Mouse (Mus musculus) erythroid progenitor cell, adult 5-6 weeks (primary cell): ENCODE results near the gene Fbxo34. TPM values are rescaled to one million over a fixed set of nuclear protein-coding genes. Genes with fewer than 3 reads are reported as not detected.
"Not testable (repeated sequence)": the region's sequence is repeated elsewhere in the genome, so short reads cannot be mapped to it uniquely, and the experiment has no call there.

Source experiments
- ATAC-seq: replicated peaks from 2 replicates; pipeline ENCODE4 v1.8.0; 2016; ENCODE audit warnings: moderate number of reproducible peaks, mild to moderate bottlenecking, moderate TSS enrichment, inconsistent platforms; ENCODE audit not compliant: poor library complexity, low FRiP score, severe bottlenecking
- total RNA-seq, 2 experiments: library from RNA; stranded (forward) in 1 of 2; stranded (reverse) in 1 of 2; fragments of 150-400 nt in 1 of 2; fragments of 186-747, 209-891 nt in 1 of 2; gene quantifications; 2 replicates each; pipeline versions ENCODE4 v1.2.3 to v1.2.4; 2015 to 2017; ENCODE audit warnings: low replicate concordance in 2 of 2

Fbxo34 gene
- total RNA-seq, 2 experiments from 2014 or later = 23.9 to 54.2 TPM

DNA sequence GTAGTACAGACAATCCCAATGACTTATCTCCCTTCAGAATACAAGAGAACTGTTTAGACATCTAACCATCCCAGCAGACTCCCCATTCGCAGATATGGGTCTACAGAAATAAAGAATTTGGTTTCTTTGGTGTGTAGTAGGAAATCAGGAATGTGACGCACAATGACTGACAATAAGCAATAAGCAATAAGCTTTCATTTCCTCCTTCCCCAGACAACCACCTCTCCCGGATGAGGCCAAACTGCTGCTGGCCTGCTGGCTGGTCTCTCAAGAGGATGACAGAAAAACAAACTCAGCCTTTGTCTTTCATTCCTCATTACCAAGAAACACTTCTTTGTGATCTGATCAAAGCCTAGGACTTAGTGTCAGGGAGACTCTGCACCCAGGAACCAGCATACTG lies 92.1 kb downstream of the Fbxo34 start:
- no peak for ATAC-seq

DNA sequence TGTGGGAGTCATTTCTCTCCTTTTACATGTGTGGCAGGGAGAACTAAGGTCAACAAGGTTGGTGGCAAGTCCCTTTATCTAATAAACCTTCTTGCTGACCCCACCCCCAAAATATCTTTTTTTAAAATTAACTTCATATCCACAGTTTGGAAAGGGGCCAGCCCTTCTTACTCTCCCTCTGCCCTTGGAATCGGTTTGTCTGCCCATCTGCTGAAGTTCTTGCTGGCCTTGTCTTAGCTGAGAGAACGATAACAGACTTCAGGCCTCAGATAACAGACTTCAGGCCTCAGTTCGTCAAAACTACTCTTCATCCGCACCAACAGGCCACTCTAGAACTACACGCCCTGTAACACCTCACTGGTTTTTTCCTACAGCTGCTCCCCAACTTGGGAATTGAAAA lies 94.1 kb downstream of the Fbxo34 start:
- ATAC-seq = peak; percentile 50

DNA sequence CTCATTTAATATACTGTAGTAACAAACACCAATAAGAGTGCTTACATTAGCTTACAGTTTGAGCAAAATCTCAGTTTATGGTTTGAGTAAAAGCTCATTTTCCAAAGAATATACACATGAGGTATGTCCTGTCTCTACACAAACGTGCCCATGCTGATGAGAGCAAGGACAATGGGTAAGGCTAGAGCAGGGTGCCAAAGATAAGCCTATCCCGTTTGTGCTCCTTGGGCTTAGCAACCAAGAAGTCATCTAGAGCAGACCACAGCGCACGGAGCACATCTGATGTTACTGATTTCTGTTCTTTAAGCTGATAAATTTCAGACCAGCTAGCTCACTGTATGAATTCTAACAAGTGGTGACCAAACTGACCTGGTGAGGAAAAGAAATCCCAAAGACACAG lies 94.7 kb downstream of the Fbxo34 start:
- ATAC-seq = no peak

DNA sequence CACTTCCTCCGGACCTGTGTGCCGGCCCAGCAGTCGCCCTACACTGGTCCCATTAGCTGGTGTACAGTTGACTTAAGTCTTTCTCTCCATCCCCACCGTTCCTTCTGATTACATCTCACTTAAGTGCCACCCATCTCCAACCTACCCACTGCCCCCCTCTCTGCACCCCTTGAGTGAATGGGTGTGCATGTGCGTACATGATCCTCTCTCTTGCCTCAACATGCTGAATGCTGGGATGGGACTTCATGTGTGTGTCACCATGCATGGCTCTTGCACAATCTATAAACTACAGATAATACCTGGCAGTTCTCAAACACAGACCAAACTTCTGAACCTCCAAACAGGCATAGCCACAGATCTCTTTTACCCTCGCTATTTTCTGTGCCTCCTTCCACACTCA lies 101.4 kb downstream of the Fbxo34 start:
- no peak for ATAC-seq

DNA sequence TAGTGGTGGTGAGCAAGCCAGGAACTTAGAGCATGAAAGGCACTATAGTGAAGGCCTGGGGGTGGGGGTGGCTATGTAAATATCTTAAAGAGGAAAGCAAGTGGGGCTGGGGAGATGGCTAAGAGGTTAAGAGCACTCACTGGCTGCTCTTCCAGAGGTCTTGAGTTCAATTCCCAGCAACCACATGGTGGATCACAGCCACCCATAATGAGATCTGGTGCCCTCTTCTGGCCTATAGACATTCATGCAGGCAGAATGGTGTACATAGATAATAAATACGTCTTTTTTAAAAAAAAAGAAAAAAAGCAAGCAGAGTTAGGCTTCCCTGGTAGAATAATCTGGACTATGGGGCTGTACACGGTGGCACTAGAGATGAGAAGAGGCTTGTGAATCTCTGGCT lies 103.2 kb downstream of the Fbxo34 start:
- no peak for ATAC-seq

DNA sequence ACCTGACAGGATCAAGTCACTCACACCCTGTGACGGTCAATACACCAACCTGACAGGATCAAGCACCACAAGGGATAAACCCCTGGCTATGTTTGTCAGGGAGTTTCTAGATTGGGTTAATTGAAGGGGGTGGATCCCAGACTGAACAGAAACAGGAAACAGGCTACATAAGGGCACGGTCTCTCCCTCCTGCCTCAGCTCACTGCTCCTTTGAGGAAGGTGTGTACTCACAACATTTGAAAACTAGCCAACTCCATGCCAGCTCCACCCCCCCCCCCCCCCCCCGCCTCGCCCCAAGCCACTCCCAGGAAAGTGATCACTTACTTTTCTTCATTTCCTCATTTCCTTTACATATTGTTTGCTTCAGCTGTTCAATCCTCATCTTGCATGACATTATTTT lies 104.0 kb downstream of the Fbxo34 start:
- no peak for ATAC-seq

DNA sequence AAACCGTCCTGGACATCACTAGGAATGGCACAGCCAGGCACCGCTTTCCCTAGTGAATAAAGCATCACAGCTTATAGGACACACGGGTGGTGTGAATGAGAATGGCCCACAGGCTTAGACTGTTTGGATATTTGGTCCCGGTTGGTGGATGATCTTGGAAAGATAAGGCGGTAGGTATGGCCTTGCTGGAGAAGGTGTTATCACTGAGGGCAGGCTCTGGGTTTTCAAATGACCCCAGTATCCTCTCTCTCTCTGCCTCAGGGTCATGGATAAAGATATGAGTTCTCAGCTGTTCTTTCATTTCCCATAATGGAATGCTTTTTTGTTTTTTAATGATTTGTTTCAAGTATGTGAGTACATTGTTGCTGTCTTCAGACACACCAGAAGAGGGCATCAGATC lies 105.0 kb downstream of the Fbxo34 start:
- no peak for ATAC-seq

DNA sequence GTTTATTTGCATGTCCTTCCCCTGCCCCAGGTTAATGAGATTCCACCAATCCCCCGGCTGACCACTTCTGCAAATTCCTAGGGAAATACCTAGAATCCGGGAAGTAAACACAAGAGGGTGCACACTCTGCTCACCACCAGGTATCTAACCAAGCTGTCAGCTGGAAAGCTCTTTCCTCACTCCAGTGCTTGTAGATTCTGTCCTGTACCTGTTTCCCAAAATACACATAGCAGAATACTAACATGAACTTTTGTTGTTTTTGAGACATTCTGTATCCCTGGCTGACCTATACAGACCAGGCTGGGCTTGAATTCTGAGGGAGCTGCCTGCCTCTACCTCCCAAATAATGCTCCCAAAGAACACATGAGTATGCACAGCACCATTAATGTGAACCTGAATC lies 110.5 kb downstream of the Fbxo34 start:
- no peak for ATAC-seq

DNA sequence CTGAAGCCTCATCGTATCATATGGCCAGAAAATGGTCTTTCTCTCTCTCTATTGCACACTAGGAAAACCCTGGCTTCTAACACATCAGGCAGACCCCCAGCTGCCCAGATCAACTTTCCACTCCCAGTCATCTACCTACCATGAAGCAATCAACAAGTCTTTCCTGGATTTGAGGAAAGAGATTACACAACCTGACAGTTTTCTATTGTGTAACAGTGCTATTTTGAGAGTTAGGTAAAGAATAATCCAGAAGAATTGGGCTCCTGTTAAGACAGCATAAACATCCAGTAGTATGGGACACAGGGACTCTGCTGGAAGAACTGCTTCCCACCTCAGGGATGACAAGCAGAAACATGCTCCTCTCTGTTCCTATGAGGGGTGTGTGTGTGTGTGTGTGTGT lies 112.3 kb downstream of the Fbxo34 start:
- ATAC-seq = no peak

DNA sequence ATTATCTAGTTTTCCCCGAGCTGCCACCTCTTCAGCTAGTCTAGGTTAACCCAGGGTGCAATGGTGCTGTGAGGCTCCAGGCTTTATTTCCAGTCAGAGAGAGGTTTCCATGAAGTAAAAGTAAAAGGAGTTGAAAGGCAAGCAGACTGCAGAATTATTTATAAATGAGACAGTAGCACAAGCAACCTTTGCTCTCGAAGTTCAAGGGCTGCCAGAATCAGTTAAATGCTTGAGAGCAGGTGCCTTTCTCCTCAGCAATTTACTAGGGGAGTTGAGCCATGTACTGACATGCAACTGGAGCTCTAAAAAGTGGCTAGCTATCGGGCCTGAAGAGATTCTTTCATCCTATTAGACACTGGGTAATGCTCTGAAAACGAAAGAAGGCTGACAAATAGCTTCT lies 112.9 kb downstream of the Fbxo34 start:
- no peak for ATAC-seq

DNA sequence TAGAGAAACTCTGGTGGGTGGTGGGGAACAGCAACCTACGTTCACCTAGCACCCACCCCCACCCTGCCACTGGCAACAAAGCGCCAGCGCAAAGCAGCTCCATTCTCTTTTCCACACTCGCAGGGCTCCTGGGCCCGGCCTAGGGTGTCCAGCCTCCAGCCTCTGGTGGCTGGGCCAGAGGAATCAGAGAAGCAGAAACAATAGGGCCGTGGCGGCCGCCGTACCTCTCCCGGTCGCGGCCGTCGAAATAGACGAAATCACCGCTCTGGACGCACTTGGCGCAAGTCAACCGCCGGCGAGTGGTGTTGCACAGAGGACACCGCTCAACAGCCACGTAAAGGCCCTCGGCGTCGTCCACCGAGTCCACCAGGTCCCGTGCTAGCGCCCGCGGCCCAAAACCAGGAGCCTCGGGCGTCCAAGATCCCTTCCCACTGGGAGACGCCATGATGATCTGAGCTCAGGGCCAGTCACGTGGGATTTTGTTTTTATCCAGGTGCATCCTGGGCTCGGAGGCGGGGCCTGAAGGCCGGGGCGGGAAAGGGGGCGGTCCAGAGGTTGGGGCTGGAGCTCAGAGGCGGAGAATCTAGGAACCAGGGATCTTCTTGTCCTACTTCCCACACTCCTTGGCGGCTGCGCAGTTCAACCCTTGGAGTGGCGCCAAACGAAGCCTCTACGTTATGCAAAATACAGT lies 117.9 kb downstream of the Fbxo34 start:
- peak; percentile 100 for ATAC-seq

DNA sequence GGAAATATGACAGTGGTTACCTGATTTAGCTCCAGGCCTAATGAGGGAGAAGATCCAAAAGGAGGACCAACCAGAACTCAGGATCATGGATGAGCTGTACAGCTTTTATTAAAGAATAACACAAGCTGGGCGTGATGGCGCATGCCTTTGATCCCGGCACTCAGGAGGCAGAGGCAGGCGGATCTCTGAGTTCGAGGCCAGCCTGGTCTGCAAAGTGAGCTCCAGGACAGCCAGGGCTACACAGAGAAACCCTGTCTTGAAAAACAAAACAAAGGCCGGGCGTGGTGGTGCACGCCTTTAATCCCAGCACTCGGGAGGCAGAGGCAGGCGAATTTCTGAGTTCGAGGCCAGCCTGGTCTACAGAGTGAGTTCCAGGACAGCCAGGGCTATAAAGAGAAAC lies 120.3 kb downstream of the Fbxo34 start, which contains the start of gene Atg14:
TSS of gene Atg14 (minus strand) at position 101 of the 400 bp plus-strand sequence.
- ATAC-seq = not testable (repeated sequence)

DNA sequence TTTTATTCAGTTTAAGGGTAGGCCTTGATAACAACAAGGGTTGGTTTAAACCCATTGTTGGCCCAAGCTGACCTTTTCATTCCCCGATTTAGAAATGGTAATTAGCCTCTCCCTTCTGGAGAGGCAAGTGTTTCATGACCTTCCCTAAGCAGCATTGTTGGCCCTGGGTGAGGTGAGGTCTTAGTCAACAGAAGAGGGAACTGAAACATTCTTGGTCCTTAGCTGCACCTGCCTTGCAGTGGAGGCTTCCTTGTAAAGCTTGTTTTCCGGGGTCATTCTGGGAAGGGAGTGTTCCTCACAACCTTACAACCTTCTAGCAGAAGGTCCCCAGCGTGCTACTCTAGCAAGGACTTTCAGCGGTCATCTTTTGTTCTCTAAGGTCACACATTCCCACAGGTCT lies 122.5 kb downstream of the Fbxo34 start:
- ATAC-seq = no peak

DNA sequence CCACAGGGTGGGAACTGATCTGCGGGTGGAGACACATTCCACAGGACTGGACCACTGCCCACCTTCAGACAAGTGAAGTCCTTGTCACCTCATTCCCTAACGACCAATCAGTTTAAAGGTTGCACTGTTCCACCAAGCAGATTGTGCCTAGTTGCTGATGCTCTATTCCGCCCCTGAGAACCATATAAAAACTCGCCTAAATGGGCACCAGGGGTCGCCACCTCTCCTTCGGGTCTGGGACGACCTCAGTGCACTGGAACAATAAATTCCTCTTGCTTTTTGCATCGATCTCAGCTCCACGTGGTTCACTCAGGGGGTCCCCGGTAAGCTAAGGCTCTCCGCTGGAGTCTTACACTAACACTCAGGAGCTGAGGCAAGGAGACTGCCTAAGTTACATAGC lies 124.5 kb downstream of the Fbxo34 start:
- no peak for ATAC-seq

DNA sequence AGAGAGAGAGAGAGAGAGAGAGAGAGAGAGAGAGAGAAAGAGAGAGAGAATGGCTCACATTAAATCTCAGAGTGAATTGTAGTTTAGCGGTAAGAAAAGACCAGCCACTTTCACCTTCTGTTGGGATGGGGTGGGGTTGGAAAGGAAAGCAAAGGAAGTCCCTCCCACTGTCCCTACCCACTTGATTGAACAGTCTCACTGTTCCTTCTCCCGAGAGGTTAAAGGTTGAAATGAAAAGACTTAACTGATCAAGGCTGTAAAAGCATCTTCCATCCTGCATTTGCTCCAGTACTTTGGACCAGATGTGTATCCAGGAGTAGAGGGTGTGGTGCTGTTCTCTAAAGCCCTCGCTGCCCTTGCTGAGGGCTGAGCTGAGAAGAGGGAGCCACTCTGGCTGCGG lies 126.5 kb downstream of the Fbxo34 start:
- ATAC-seq = no peak

DNA sequence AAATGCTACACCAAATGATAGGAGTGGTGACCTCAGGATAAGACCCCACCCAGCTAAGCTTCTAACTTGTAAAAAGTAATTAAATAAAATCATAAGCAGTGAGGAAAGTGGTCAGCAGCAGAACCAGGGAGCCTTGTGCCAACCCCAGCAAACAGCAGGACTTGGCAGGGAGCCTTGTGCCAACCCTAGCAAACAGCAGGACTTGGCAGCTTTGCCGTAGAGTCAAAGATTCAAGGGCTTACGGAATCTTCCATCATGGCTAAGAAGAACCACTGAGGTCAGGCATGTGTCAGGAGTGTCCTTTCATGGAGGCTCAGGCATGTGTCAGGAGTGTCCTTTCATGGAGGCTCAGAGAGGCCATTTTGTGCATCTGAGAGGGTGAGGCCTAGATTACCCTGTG lies 127.9 kb downstream of the Fbxo34 start:
- no peak for ATAC-seq

DNA sequence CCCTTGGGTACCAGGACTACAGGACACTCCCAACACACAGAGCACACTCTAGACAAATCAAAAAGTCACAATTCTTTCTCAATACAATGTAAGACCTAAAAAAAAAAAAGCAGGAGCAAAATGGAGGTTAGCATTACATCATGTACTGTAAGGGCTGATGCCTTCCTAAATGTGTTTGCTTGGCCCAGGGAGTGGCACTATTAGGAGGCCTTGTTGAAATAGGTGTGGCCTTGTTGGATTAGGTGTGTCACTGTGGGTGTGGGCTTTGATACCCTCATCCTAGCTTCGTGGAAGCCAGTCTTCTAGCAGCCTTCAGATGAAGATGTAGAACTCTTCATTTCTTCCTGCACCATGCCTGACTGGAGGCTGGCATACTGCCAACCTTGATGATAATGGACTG lies 131.1 kb downstream of the Fbxo34 start:
- ATAC-seq = peak; percentile 54; the same call in 1 of the 2 replicates

Other genes starting within 250 kb of the Fbxo34 start
- 156 and 202 TPM in 2 replicates for gene Wdhd1, start 173.6 kb upstream of the Fbxo34 start, total RNA-seq (2015; ENCODE audit: low replicate concordance)
- gene Wdhd1, start 173.6 kb upstream of the Fbxo34 start, total RNA-seq (2017; ENCODE audit: low replicate concordance) = 329 and 332 TPM in 2 replicates
- 43.2 and 66.7 TPM in 2 replicates for gene Socs4, start 173.5 kb upstream of the Fbxo34 start, total RNA-seq (2015; ENCODE audit: low replicate concordance)
- gene Socs4, start 173.5 kb upstream of the Fbxo34 start, total RNA-seq (2017; ENCODE audit: low replicate concordance) = 44.1 and 47.9 TPM in 2 replicates
- gene Mapk1ip1l, start 152.2 kb upstream of the Fbxo34 start, total RNA-seq (2015; ENCODE audit: low replicate concordance) = 51.9 and 67.5 TPM in 2 replicates
- gene Mapk1ip1l, start 152.2 kb upstream of the Fbxo34 start, total RNA-seq (2017; ENCODE audit: low replicate concordance) = 43.9 and 56.0 TPM in 2 replicates
- gene Lgals3, start 82.7 kb upstream of the Fbxo34 start, total RNA-seq (2015; ENCODE audit: low replicate concordance) = 62.3 and 88.4 TPM in 2 replicates
- gene Lgals3, start 82.7 kb upstream of the Fbxo34 start, total RNA-seq (2017; ENCODE audit: low replicate concordance) = 15.1 and 15.7 TPM in 2 replicates
- 394 and 480 TPM in 2 replicates for gene Dlgap5, start 32.0 kb upstream of the Fbxo34 start, total RNA-seq (2015; ENCODE audit: low replicate concordance)
- 402 and 449 TPM in 2 replicates for gene Dlgap5, start 32.0 kb upstream of the Fbxo34 start, total RNA-seq (2017; ENCODE audit: low replicate concordance)
- 1.7 and 4.0 TPM in 2 replicates for gene Atg14, start 120.2 kb downstream of the Fbxo34 start, total RNA-seq (2015; ENCODE audit: low replicate concordance)
- gene Atg14, start 120.2 kb downstream of the Fbxo34 start, total RNA-seq (2017; ENCODE audit: low replicate concordance) = 3.5 and 13.0 TPM in 2 replicates
- gene Ktn1, start 198.0 kb downstream of the Fbxo34 start, total RNA-seq (2015; ENCODE audit: low replicate concordance) = 22.7 and 23.1 TPM in 2 replicates
- gene Ktn1, start 198.0 kb downstream of the Fbxo34 start, total RNA-seq (2017; ENCODE audit: low replicate concordance) = 11.8 and 19.3 TPM in 2 replicates